22 mouse cellular contexts compared by ENCODE assay signal in the genomic region with DNA sequence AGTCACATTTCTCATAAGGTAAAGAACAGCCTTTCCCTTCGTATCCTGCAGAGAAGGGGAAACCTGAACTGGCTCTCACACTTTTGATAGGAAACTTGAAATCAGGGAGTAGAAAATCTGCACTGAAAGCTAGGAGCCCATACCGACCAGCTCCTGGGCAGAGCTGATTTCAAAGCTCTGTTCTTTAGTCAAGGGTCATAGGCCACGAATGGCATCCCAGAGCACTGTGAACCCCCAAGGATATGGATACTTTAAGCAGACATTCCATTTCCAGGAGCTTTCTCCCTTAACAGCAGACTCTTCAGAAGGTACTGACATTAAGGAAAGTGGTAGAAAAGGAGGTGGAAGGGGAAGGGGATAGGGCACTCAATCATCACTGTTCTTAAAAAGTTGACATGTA.
DNase-seq lines count a peak whose midpoint lies in the region; ATAC-seq lines count a peak whose summit lies in the region.
"Had no signal": no experiment of that assay in that cellular context is flagged by ENCODE, and none has a peak within 500 bp of the region (broad histone marks: within the 10 kb centered on the region; RNA-seq: fewer than 3 reads in every experiment).

No protein-coding gene starts in this region.

- peak; percentile 27 for DNase-seq in hindbrain, embryonic 10.5 days (ENCODE audit: low spot score)
- peak; percentile 64 for DNase-seq in embryo, embryonic 10.5 days (ENCODE audit: low spot score)
- peak; percentile 27 for DNase-seq in embryonic facial prominence, embryonic 10.5 days (ENCODE audit: low spot score)
- DNase-seq in mesoderm, embryonic 11.5 days (ENCODE audit: low read depth, low spot score), result peak; percentile 72
- DNase-seq in adipocyte (ENCODE audit: low spot score), result no peak
- DNase-seq: adrenal gland, adult 8-10 months; adrenal gland, postnatal 36 days; cerebellum, adult 2 months; cerebellum, postnatal 10 days; gastrocnemius, adult 2 months; gastrocnemius, postnatal 25 days had no signal

- no peak overlapping the region for H3K27ac ChIP-seq in hindbrain, embryonic 10.5 days
- no peak overlapping the region for H3K27ac ChIP-seq in hindbrain, embryonic 12.5 days
- no peak overlapping the region for H3K27ac ChIP-seq in embryonic facial prominence, embryonic 10.5 days (replicated peaks)
- H3K27ac ChIP-seq: embryonic facial prominence, embryonic 12.5 days; forebrain, embryonic 12.5 days; gastrocnemius, adult 2 months had no signal

- no peak overlapping the region for H3K4me2 ChIP-seq in hindbrain, embryonic 12.5 days (replicated peaks)
- H3K4me2 ChIP-seq: embryonic facial prominence, embryonic 12.5 days; forebrain, embryonic 12.5 days had no signal

- no peak overlapping the region for H3K9ac ChIP-seq in hindbrain, embryonic 12.5 days
- H3K9ac ChIP-seq: embryonic facial prominence, embryonic 12.5 days; forebrain, embryonic 12.5 days had no signal

- no peaks in the 10 kb centered on the region for H3K36me3 ChIP-seq in hindbrain, embryonic 10.5 days
- no peaks in the 10 kb centered on the region for H3K36me3 ChIP-seq in hindbrain, embryonic 12.5 days
- no peaks in the 10 kb centered on the region for H3K36me3 ChIP-seq in embryonic facial prominence, embryonic 10.5 days (replicated peaks)
- H3K36me3 ChIP-seq: embryonic facial prominence, embryonic 12.5 days; forebrain, embryonic 12.5 days; heart, embryonic 10.5 days had no signal

- ATAC-seq in hindbrain, embryonic 12.5 days (ENCODE audit: low FRiP score), result no peak
- no peak for ATAC-seq in erythroid progenitor cell, adult 5-6 weeks (replicated peaks; ENCODE audit: low FRiP score, poor library complexity, severe bottlenecking)
- ATAC-seq: forebrain, embryonic 16.5 days; hindbrain, embryonic 16.5 days; inflammation-experienced regulatory T-cells, adult 6 months; intestine, postnatal 0 days; Patski had no signal

- WGBS in hindbrain, embryonic 10.5 days, result 17% methylated on average over 3 of the region's 3 CpGs
- WGBS in hindbrain, embryonic 12.5 days, result 38% methylated on average over 3 of the region's 3 CpGs
- WGBS in embryonic facial prominence, embryonic 10.5 days, result 29% methylated on average over 3 of the region's 3 CpGs

- no peak overlapping the region for H3K4me3 ChIP-seq in hindbrain, embryonic 10.5 days
- no peak overlapping the region for H3K4me3 ChIP-seq in hindbrain, embryonic 12.5 days
- H3K4me3 ChIP-seq in embryonic facial prominence, embryonic 10.5 days, result no peak overlapping the region
- H3K4me3 ChIP-seq: embryonic facial prominence, embryonic 12.5 days; forebrain, embryonic 12.5 days; gastrocnemius, adult 2 months; heart, embryonic 10.5 days had no signal

- H3K9me3 ChIP-seq in hindbrain, embryonic 10.5 days, result no peaks in the 10 kb centered on the region
- no peaks in the 10 kb centered on the region for H3K9me3 ChIP-seq in hindbrain, embryonic 12.5 days (replicated peaks)
- H3K9me3 ChIP-seq in embryonic facial prominence, embryonic 10.5 days, result no peaks in the 10 kb centered on the region
- H3K9me3 ChIP-seq: embryonic facial prominence, embryonic 12.5 days; forebrain, embryonic 12.5 days; heart, embryonic 10.5 days had no signal

- H3K27me3 ChIP-seq in hindbrain, embryonic 10.5 days (ENCODE audit: insufficient read depth, poor library complexity, severe bottlenecking), result no peaks in the 10 kb centered on the region; the same call in 1 of the 2 replicates
- no peaks in the 10 kb centered on the region for H3K27me3 ChIP-seq in hindbrain, embryonic 12.5 days
- peaks cover 17% of the 10 kb centered on the region; the same call in 1 of the 2 replicates for H3K27me3 ChIP-seq in embryonic facial prominence, embryonic 10.5 days (replicated peaks; ENCODE audit: low read depth, poor library complexity, severe bottlenecking)
- H3K27me3 ChIP-seq: CH12.LX; embryonic facial prominence, embryonic 12.5 days had no signal

- peaks cover 24% of the 10 kb centered on the region for H3K4me1 ChIP-seq in hindbrain, embryonic 10.5 days (replicated peaks)
- no peaks in the 10 kb centered on the region for H3K4me1 ChIP-seq in hindbrain, embryonic 12.5 days
- peaks cover 56% of the 10 kb centered on the region for H3K4me1 ChIP-seq in embryonic facial prominence, embryonic 10.5 days
- H3K4me1 ChIP-seq: forebrain, embryonic 12.5 days had no signal
